Mouse (Mus musculus) stomach, postnatal 0 days (tissue): ENCODE measurements at regions not wholly inside any gene's neighbourhood (a gene's known extent, or its start where the extent isn't known, plus 50 kb on each side); places are given as distances from the start of the nearest gene placed in this dataset.

Experiments
- CTCF ChIP-seq: IDR thresholded peaks from 2 replicates; pipeline ENCODE4 v1.5.1; 2016; ENCODE audit warnings: antibody characterized with exemption, low read depth, mild to moderate bottlenecking, moderate library complexity
- EP300 ChIP-seq: optimal IDR thresholded peaks from 2 replicates; pipeline ENCODE3; 2016; ENCODE audit warnings: antibody characterized with exemption

- TF ChIP-seq EP300 (no peak), CTCF (no peak)
These were observed 73.5 kb downstream of the Rassf10 start for GRCm38 (mm10) chr7:113027125-113027801.
